Mouse (Mus musculus) ZHBTc4 (cell line): Measurements from ENCODE around the gene Grin3b.

Experiments
- DNase-seq: peaks from one replicate; pipeline ENCODE4 v3.0.0-alpha.2; 2011; ENCODE audit warnings: low read depth, low spot score

Gene Grin3b

GRCm38 (mm10) chr10:79966886-79967400 is 3.6 kb upstream of the Grin3b start:
- no peak for DNase-seq

GRCm38 (mm10) chr10:79968181-79968580 is 2.3 kb upstream of the Grin3b start:
- no peak for DNase-seq

- peak; percentile 44 for DNase-seq
Measured at GRCm38 (mm10) chr10:79969124-79969568, 1.4 kb upstream of the Grin3b start.

- peak; percentile 62 for DNase-seq
Measured at GRCm38 (mm10) chr10:79971183-79971497, 625 bp downstream of the Grin3b start.

GRCm38 (mm10) chr10:79972831-79973230 is 2.3 kb downstream of the Grin3b start:
- DNase-seq = no peak

GRCm38 (mm10) chr10:79974087-79974486 is 3.6 kb downstream of the Grin3b start:
- no peak for DNase-seq

- no peak for DNase-seq
Measured at GRCm38 (mm10) chr10:79974668-79975067, 4.2 kb downstream of the Grin3b start.

GRCm38 (mm10) chr10:79976071-79976721 is 5.7 kb downstream of the Grin3b start:
- no peak for DNase-seq

- peak; percentile 64 for DNase-seq
Measured at GRCm38 (mm10) chr10:79976722-79977107, 6.2 kb downstream of the Grin3b start.

GRCm38 (mm10) chr10:79977324-79977723 is 6.8 kb downstream of the Grin3b start:
- DNase-seq = no peak

GRCm38 (mm10) chr10:79978061-79978460 is 7.5 kb downstream of the Grin3b start:
- DNase-seq = no peak

GRCm38 (mm10) chr10:79979401-79980155 is 9.1 kb downstream of the Grin3b start:
- no peak for DNase-seq

GRCm38 (mm10) chr10:79983205-79983604 is 12.7 kb downstream of the Grin3b start:
- no peak for DNase-seq

GRCm38 (mm10) chr10:79983670-79984069 is 13.2 kb downstream of the Grin3b start:
- peak; percentile 85 for DNase-seq

GRCm38 (mm10) chr10:79984195-79984816 is 13.8 kb downstream of the Grin3b start, which contains the start of gene Tmem259:
Tmem259 (minus strand) TSS chr10:79984330.
- DNase-seq = peak; percentile 95

GRCm38 (mm10) chr10:79984871-79985270 is 14.4 kb downstream of the Grin3b start:
- DNase-seq = peak; percentile 100

- peak; percentile 80 for DNase-seq
Measured at GRCm38 (mm10) chr10:79985334-79986231, 15.1 kb downstream of the Grin3b start.

GRCm38 (mm10) chr10:79986232-79986878 is 15.8 kb downstream of the Grin3b start:
- DNase-seq = no peak

GRCm38 (mm10) chr10:79986963-79987362 is 16.4 kb downstream of the Grin3b start:
- DNase-seq = peak; percentile 92

- DNase-seq = no peak
Measured at GRCm38 (mm10) chr10:79987771-79988505, 17.4 kb downstream of the Grin3b start.
